Mouse (Mus musculus) forebrain, embryonic 11.5 days (tissue): Measurements from ENCODE around the gene Fcgrt. TPM values are rescaled to one million over a fixed set of nuclear protein-coding genes. Genes with fewer than 3 reads are reported as not detected.
A peak's percentile ranks its signal among the peaks of the same experiment; 100 is the strongest.
"Not testable (repeated sequence)": the region's sequence is repeated elsewhere in the genome, so short reads cannot be mapped to it uniquely, and the experiment has no call there.

Experiments
- ATAC-seq: fragments of 200-750 bp; cut with Nextera tagmentation; replicated peaks from 2 replicates; pipeline ENCODE4 v1.8.0; 2017; ENCODE audit warnings: moderate TSS enrichment; ENCODE audit not compliant: low FRiP score
- DNase-seq: peaks from one replicate; pipeline ENCODE4 v3.0.0-alpha.2; 2017; ENCODE audit warnings: low spot score
- H3K27ac ChIP-seq: fragments of 300-500 bp; sonication (generic); 2 replicates; pipeline ENCODE4 v1.5.1; 2014; ENCODE audit warnings: low read depth, low read length
- H3K27me3 ChIP-seq: fragments of 300-500 bp; sonication (generic); 2 replicates; pipeline ENCODE4 v1.6.1; 2014; ENCODE audit warnings: mild to moderate bottlenecking, low read length, mixed read lengths; ENCODE audit not compliant: control insufficient read depth, insufficient read depth
- H3K36me3 ChIP-seq: fragments of 300-500 bp; sonication (generic); 2 replicates; pipeline ENCODE4 v1.6.1; 2014; ENCODE audit warnings: mild to moderate bottlenecking, low read length, moderate library complexity, mixed read lengths; ENCODE audit not compliant: control insufficient read depth, insufficient read depth
- H3K4me1 ChIP-seq: fragments of 300-500 bp; sonication (generic); replicated peaks from 2 replicates; pipeline ENCODE4 v1.6.1; 2014; ENCODE audit warnings: low read length, mixed read lengths; ENCODE audit not compliant: control insufficient read depth, insufficient read depth
- H3K4me2 ChIP-seq: fragments of 300-500 bp; sonication (generic); 2 replicates; pipeline ENCODE4 v1.6.1; 2014; ENCODE audit warnings: low read depth, mild to moderate bottlenecking, low read length, moderate library complexity, mixed read lengths; ENCODE audit not compliant: severe bottlenecking
- H3K4me3 ChIP-seq: fragments of 300-500 bp; sonication (generic); 2 replicates; pipeline ENCODE4 v1.5.1; 2014; ENCODE audit warnings: low read depth, low read length
- H3K9ac ChIP-seq: fragments of 300-500 bp; sonication (generic); 2 replicates; pipeline ENCODE4 v1.6.1; 2014; ENCODE audit warnings: low read length
- H3K9me3 ChIP-seq: fragments of 300-500 bp; sonication (generic); 2 replicates; pipeline ENCODE4 v1.6.1; 2016; ENCODE audit warnings: low read length, mixed read lengths; ENCODE audit not compliant: control insufficient read depth
- WGBS: fragments of 180-500 bp; shearing (Covaris S2); extraction: QIAGEN DNeasy Blood & Tissue Kit; methylation state at CpG from one replicate; pipeline ENCODE4 v1.1.7; 2014; 5-methylcytosine and 5-hydroxymethylcytosine counted together
- polyA plus RNA-seq: library from polyadenylated mRNA; unstranded; fragments of >200 nt; fragmentation: Nextera tagmentation; extraction: Ambion mirVana; gene quantifications from 2 replicates; pipeline ENCODE4 v1.2.1, GENCODE M21; 2014

The Fcgrt gene
- polyA plus RNA-seq, 1 experiment from 2014 or later, result 7.1 TPM

DNA sequence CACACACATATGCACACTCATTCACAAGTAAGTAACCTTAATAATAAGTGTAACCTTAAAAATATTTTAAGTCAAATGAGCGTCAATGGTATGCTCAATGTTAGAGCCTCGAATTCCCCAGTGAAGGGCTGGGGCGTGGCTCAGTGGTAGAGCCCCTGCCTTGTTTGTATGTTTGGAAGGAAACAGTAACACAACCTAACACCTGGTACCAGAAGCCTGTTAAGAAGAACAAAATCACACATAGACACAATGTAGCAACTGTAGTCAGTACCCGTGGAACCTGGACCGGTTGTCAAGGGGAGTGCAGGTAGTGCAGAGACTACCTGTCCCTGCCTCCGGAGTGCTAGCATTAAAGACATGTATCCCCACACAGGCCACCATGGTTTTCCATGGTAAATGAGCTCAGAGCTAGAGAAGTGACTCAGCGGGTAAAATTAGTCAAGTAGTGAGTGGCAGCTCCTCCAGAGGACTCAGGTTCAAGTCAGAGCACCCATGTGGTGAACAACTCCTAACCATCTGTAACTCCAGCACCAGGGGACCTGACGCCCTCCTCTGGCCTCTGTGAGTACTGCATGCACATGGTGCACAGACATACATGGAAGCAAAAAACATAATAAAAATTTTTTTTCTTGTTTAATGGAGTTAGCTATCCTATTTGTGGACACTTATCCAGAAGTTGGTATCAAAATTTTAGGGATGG, 5.0 kb downstream of the Fcgrt start:
- 88% methylated on average over 8 of the region's 8 CpGs for WGBS
- Histone ChIP-seq H3K27ac (no peak overlapping the region), H3K36me3 (no peaks in the 10 kb centered on the region), H3K27me3 (no peaks in the 10 kb centered on the region), H3K4me1 (no peaks in the 10 kb centered on the region), H3K4me3 (no peak overlapping the region), H3K9me3 (no peaks in the 10 kb centered on the region), H3K9ac (no peak overlapping the region), H3K4me2 (no peak overlapping the region)
- no peak for DNase-seq
- no peak for ATAC-seq

DNA sequence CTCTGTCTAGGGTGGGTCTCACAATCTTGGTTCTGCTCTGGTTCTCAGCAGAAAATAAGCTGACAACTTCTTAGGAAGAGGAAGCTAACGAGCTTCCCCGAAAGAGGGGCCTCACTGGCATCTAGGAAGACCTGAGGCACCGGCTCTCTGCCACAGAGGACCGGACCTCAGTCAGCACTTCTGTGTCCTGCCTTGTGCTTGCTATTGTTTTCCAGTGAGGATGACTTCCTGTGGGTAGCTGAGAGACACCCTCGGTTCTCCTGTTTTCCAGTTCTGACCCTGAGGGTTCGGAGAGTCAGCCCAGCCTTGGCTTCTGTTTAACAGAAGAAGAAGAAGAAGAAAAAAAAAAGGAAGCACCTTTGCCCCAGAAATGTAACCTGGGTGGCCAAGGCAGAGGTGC, 6.2 kb downstream of the Fcgrt start:
- no peak for ATAC-seq
- 61% methylated on average over 6 of the region's 6 CpGs for WGBS

DNA sequence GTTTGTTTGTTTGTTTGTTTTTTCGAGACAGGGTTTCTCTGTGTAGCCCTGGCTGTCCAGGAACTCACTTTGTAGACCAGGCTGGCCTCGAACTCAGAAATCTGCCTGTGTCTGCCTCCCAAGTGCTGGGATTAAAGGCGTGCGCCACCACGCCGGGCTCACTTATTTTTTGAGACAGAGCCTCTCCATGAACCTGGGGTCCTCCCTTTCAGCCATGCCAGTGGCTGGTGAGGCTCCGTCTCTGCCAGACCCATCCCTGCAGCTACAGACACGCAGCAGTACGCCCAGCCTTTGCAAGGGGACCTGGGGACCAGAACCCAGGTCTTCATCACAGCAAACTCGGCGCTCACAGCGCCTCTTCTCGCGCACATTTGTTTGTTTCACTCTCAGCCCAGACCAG, 7.7 kb downstream of the Fcgrt start:
- not testable (repeated sequence) for H3K9ac ChIP-seq, H3K4me3 ChIP-seq, H3K4me1 ChIP-seq

More for the DNA sequence above, 6.2 kb downstream of the Fcgrt start:
- Histone ChIP-seq H3K9me3 (no peaks in the 10 kb centered on the region), H3K4me1 (no peaks in the 10 kb centered on the region), H3K9ac (no peak overlapping the region), H3K27ac (no peak overlapping the region), H3K4me3 (no peak overlapping the region), H3K36me3 (no peaks in the 10 kb centered on the region), H3K4me2 (no peak overlapping the region), H3K27me3 (no peaks in the 10 kb centered on the region)
- DNase-seq, result no peak

DNA sequence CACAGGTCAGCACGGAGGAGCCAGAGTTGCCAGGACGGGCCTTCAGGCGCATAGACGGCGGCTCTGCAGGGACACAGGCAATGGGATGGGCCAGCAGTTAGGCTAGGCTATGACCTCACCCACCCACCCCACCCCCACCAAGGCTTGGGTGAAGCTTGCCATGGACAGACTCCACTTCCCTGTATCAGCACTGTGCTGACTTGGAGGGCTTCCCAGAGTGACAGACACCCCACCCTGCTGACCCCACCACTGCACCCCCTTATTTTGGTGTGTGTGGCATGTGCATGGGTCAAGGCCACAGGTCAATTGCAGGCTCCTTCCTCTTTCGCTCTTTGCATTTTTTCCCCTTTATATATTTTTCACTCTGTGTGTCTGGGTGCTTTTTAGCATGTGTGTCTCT, 8.3 kb downstream of the Fcgrt start:
- no peaks in the 10 kb centered on the region for H3K9me3 ChIP-seq
- no peak overlapping the region for H3K9ac ChIP-seq
- H3K27me3 ChIP-seq, result no peaks in the 10 kb centered on the region
- no peaks in the 10 kb centered on the region for H3K36me3 ChIP-seq
- no peak overlapping the region for H3K4me2 ChIP-seq
- peaks cover 3% of the 10 kb centered on the region; the same call in 1 of the 2 replicates for H3K4me1 ChIP-seq
- H3K27ac ChIP-seq, result no peak overlapping the region
- DNase-seq (no peak), ATAC-seq (no peak)
- WGBS, result 86% methylated on average over 6 of the region's 6 CpGs
- H3K4me3 ChIP-seq, result no peak overlapping the region

More for the DNA sequence above, 7.7 kb downstream of the Fcgrt start:
- not testable (repeated sequence) for DNase-seq, H3K4me2 ChIP-seq, H3K9me3 ChIP-seq, ATAC-seq, H3K27me3 ChIP-seq, H3K27ac ChIP-seq, H3K36me3 ChIP-seq
- 94% methylated on average over 14 of the region's 14 CpGs for WGBS

DNA sequence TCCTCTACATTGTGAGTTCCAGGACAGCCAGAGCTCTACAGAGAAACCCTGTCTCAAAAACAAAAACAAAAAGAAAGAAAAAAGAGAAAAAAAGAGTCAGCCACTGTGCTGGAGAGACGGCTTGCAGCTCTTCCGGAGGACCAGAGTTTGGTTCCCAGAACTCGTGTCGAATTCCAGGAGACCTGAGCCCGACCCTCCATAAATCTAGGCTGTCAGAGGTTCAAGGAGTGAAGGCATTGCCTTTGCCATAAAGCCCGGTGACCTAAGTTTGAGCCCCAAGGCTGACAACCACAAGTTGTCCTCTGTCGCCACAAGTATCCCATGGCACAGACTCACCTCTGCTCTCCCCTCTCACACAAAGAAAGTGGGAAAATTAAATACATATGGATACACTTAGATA, 9.5 kb downstream of the Fcgrt start:
- no peak overlapping the region for H3K9ac ChIP-seq
- no peak overlapping the region for H3K4me2 ChIP-seq
- H3K27ac ChIP-seq, result no peak overlapping the region
- H3K36me3 ChIP-seq, result no peaks in the 10 kb centered on the region
- no peaks in the 10 kb centered on the region for H3K27me3 ChIP-seq
- H3K4me3 ChIP-seq, result no peak overlapping the region
- ATAC-seq (no peak), DNase-seq (no peak)
- WGBS, result 75% methylated on average over 7 of the region's 7 CpGs
- no peaks in the 10 kb centered on the region for H3K9me3 ChIP-seq
- peaks cover 3% of the 10 kb centered on the region; the same call in 1 of the 2 replicates for H3K4me1 ChIP-seq

DNA sequence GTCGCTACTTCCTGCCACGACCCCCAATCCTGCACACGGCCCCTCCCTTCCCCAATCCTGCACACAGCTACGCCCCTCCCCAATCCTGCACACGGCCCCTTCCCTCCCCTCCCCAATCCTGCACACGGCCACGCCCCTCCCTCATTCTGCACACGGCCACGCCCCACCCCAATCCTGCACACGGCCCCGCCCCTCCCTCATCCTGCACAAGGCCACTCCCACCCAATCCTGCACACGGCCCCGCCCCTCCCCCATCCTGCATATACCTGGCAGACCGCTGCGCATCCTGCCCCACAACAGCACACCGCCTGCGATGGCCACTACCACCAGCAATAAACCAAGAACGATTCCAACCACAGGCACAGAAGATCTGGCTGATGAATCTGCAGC, 10.1 kb downstream of the Fcgrt start:
- H3K27me3 ChIP-seq, result no peaks in the 10 kb centered on the region
- DNase-seq (peak; percentile 68), ATAC-seq (no peak)
- H3K4me1 ChIP-seq, result peaks cover 3% of the 10 kb centered on the region; the same call in 1 of the 2 replicates
- H3K9me3 ChIP-seq, result no peaks in the 10 kb centered on the region
- 29% methylated on average over 18 of the region's 18 CpGs for WGBS
- no peaks in the 10 kb centered on the region for H3K36me3 ChIP-seq
- no peak overlapping the region for H3K9ac ChIP-seq
- H3K27ac ChIP-seq, result no peak overlapping the region
- no peak overlapping the region for H3K4me3 ChIP-seq
- H3K4me2 ChIP-seq, result no peak overlapping the region

DNA sequence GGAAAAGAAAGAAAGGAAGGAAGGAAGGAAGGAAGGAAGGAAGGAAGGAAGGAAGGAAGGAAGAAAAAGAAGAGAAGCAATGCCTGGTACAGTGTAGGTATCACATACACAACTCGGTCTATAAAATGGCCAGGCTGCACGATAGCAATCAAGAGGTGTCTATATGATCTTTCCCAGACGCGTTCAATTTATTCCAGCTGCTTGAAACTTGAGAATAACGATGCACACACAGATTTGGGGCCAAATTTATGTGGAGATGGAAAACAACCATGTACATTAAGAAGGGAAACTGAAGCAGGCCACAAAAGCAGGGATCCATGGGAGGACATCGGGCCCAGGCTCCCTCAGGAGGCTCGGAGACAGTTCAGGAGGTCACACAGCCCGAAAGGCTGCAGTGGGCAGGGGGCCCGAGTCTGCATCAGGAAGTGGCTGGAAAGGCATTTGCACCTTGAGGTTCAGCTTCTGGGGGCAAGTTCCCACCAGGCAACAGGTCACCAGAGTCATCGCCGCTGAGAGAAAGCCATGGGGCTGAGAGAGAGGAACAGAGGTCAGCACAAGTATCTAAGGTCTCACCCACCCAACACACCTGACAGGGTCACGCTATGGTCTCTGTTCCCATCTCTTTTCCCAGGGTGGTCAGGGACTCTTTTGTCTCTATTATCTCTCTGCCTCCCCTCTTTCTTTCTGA, 10.7 kb downstream of the Fcgrt start:
- H3K4me2 ChIP-seq, result no peak overlapping the region
- no peak for DNase-seq
- no peaks in the 10 kb centered on the region for H3K9me3 ChIP-seq
- no peaks in the 10 kb centered on the region for H3K36me3 ChIP-seq
- no peak overlapping the region for H3K4me3 ChIP-seq
- H3K27me3 ChIP-seq, result no peaks in the 10 kb centered on the region
- no peak overlapping the region for H3K27ac ChIP-seq
- no peak for ATAC-seq
- WGBS, result 60% methylated on average over 12 of the region's 12 CpGs
- H3K4me1 ChIP-seq, result peaks cover 3% of the 10 kb centered on the region; the same call in 1 of the 2 replicates
- H3K9ac ChIP-seq, result no peak overlapping the region

DNA sequence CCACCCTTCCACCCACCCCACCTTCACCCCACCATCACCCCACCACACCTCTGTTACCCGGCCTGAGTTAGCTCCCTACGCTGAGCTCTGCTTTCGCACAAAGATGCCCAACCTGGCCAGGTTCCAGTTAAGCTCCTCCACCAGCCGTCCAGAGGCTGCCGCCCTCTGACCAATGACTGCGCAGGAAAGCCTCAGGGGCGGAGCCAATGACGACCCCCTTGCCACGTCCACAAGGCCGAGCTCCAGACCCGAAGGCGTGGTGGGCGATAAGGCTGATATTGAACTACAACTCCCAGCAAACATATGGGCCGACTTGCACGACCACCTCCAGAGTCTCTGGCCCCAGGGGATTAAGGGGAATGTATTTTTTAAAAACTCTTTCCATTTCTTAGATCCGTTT, 11.6 kb downstream of the Fcgrt start, which contains the start of gene Rcn3:
TSS of gene Rcn3 (minus strand) at position 174 of the 400 bp plus-strand sequence.
- peaks cover 3% of the 10 kb centered on the region; the same call in 1 of the 2 replicates for H3K4me1 ChIP-seq
- under 1% methylated on average over 16 of the region's 16 CpGs for WGBS

More for the DNA sequence above, 11.6 kb downstream of the Fcgrt start, which contains the start of gene Rcn3:
- Histone ChIP-seq H3K27ac (no peak within 1 kb of the TSS), H3K36me3 (no peaks in the 10 kb centered on the region), H3K4me3 (peak within 1 kb of the TSS; percentile 46), H3K27me3 (no peaks in the 10 kb centered on the region), H3K9ac (peak within 1 kb of the TSS; percentile 58), H3K9me3 (no peaks in the 10 kb centered on the region), H3K4me2 (peak within 1 kb of the TSS; percentile 64)
- ATAC-seq, result peak; percentile 95
- peak; percentile 94 for DNase-seq
